Mouse (Mus musculus): ENCODE data around the gene Prph. TPM values are rescaled to one million over a fixed set of nuclear protein-coding genes. Genes with fewer than 3 reads are reported as not detected.
"Not testable (repeated sequence)": the region's sequence is repeated elsewhere in the genome, so short reads cannot be mapped to it uniquely, and the experiment has no call there.

Prph gene
- polyA plus RNA-seq, 1 experiment from 2014 or later = 0.07 TPM

DNA sequence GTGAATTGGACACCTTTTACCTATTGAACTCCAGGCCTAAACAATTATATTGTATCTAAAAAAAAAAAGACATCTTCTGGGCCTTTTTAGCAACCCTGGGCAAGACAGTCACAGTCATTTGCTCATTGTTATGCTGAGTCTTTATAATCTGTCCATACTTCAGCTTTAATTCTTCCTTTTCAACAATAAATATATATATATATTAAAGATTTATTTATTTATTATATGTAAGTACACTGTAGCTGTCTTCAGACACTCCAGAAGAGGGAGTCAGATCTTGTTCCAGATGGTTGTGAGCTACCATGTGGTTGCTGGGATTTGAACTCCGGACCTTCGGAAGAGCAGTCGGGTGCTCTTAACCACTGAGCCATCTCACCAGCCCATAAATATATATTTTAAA lies 21.0 kb downstream of the Prph start:
- not testable (repeated sequence) for H3K36me3 ChIP-seq (ENCODE audit: inconsistent target); H3K4me3 ChIP-seq (ENCODE audit: inconsistent target); H3K79me2 ChIP-seq (ENCODE audit: inconsistent target); H3K27ac ChIP-seq
- no CpG with 5 or more reads among the region's 3 CpGs for WGBS (ENCODE audit: missing documents)

- no peak overlapping the region for H3K27ac ChIP-seq
- H3K4me3 ChIP-seq (ENCODE audit: inconsistent target) = no peak overlapping the region
- no peaks in the 10 kb centered on the region for H3K36me3 ChIP-seq (ENCODE audit: inconsistent target)
- H3K79me2 ChIP-seq (ENCODE audit: inconsistent target) = peaks cover 8% of the 10 kb centered on the region; the same call in 1 of the 2 replicates
- 89% methylated on average over 15 of the region's 15 CpGs for WGBS (ENCODE audit: missing documents)
Observed at GRCm38 (mm10) chr15:99078181-99078910, 23.4 kb downstream of the Prph start.

GRCm38 (mm10) chr15:99079804-99080203 lies 24.8 kb downstream of the Prph start:
- Histone ChIP-seq H3K36me3 (ENCODE audit: inconsistent target) (no peaks in the 10 kb centered on the region), H3K4me3 (ENCODE audit: inconsistent target) (no peak overlapping the region), H3K79me2 (ENCODE audit: inconsistent target) (peaks cover 8% of the 10 kb centered on the region; the same call in 1 of the 2 replicates), H3K27ac (no peak overlapping the region)
- 73% methylated on average over 2 of the region's 3 CpGs for WGBS (ENCODE audit: missing documents)

DNA sequence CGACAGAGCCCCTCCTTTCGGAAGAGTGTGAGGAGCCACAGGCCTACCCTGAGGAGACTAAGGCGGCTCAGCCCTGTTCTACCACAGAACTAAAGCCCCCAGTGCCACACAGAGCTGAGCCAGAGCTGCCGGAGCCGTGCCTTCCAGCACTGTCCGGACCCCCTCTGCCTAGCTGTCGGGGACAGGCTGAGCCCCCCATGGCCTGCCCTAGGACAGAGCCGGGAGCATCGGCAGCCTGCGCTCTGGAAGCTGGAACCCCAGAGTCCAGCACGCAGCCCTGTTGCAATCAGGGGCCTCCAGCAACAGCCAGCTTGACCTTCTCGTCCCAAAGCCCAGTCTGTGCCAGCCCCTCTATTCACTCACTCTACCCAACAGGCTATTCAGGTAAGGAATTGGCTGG lies 27.3 kb downstream of the Prph start:
- Histone ChIP-seq H3K27ac (no peak overlapping the region), H3K36me3 (ENCODE audit: inconsistent target) (no peaks in the 10 kb centered on the region), H3K79me2 (ENCODE audit: inconsistent target) (no peaks in the 10 kb centered on the region), H3K4me3 (ENCODE audit: inconsistent target) (no peak overlapping the region)
- WGBS (ENCODE audit: missing documents) = 95% methylated on average over 12 of the region's 12 CpGs

GRCm38 (mm10) chr15:99082840-99083239 lies 27.9 kb downstream of the Prph start:
- no peak overlapping the region for H3K4me3 ChIP-seq (ENCODE audit: inconsistent target)
- H3K36me3 ChIP-seq (ENCODE audit: inconsistent target) = no peaks in the 10 kb centered on the region
- WGBS (ENCODE audit: missing documents) = 94% methylated on average over 16 of the region's 16 CpGs
- H3K27ac ChIP-seq = no peak overlapping the region
- no peaks in the 10 kb centered on the region for H3K79me2 ChIP-seq (ENCODE audit: inconsistent target)

DNA sequence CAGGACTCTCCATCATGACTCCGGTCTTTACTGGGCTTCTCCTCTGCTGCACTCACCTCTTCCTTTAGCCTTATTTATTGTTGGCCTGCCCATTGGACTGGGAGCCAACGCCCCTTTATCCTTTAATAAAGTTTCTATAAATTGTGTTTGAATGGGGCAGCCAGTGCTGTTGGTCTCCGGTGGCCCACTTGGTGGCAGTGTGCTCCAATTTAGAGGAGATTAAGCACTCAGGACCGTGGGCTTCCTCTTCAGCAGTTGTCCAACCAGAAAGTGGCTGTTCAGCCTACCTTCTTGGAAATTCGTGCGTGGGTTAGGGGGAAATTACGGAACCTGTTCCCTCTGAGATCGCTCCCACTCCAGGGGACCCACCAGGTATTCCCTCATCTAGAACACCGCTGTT lies 28.3 kb downstream of the Prph start:
- Histone ChIP-seq H3K27ac (no peak overlapping the region), H3K4me3 (ENCODE audit: inconsistent target) (no peak overlapping the region), H3K79me2 (ENCODE audit: inconsistent target) (no peaks in the 10 kb centered on the region), H3K36me3 (ENCODE audit: inconsistent target) (no peaks in the 10 kb centered on the region)
- WGBS (ENCODE audit: missing documents) = 68% methylated on average over 9 of the region's 9 CpGs

- Histone ChIP-seq H3K4me3 (ENCODE audit: inconsistent target) (no peak overlapping the region), H3K27ac (no peak overlapping the region), H3K36me3 (ENCODE audit: inconsistent target) (no peaks in the 10 kb centered on the region), H3K79me2 (ENCODE audit: inconsistent target) (no peaks in the 10 kb centered on the region)
- 46% methylated on average over 7 of the region's 11 CpGs for WGBS (ENCODE audit: missing documents)
Observed at GRCm38 (mm10) chr15:99083867-99084557, 29.0 kb downstream of the Prph start.

- 48% methylated on average over 18 of the region's 19 CpGs for WGBS (ENCODE audit: missing documents)
- H3K36me3 ChIP-seq (ENCODE audit: inconsistent target) = no peaks in the 10 kb centered on the region
- no peaks in the 10 kb centered on the region for H3K79me2 ChIP-seq (ENCODE audit: inconsistent target)
- no peak overlapping the region for H3K4me3 ChIP-seq (ENCODE audit: inconsistent target)
- H3K27ac ChIP-seq = no peak overlapping the region
Observed at GRCm38 (mm10) chr15:99084618-99085017, 29.6 kb downstream of the Prph start.

DNA sequence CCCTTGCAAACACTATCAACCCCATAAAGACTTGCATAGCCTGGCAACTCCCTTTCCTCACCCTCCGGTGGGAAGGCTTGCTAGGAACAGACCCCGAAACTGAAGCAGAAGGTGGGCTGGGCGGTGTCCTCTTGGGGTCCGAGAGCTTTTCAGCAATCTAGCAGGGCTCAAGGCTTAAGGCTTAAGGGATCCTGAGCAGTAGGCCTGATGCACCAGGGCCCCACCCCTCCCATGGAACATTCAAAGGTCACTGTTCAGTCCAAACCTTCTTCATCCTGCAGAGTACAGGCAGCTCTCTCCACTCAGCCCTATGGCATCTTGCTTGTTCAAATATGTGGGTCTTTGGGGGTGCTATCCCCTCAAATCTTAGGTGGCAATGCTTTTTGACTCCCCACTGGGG lies 31.0 kb downstream of the Prph start:
- H3K79me2 ChIP-seq (ENCODE audit: inconsistent target) = no peaks in the 10 kb centered on the region
- H3K4me3 ChIP-seq (ENCODE audit: inconsistent target) = no peak overlapping the region
- 98% methylated on average over 4 of the region's 4 CpGs for WGBS (ENCODE audit: missing documents)
- no peak overlapping the region for H3K27ac ChIP-seq
- no peaks in the 10 kb centered on the region for H3K36me3 ChIP-seq (ENCODE audit: inconsistent target)

GRCm38 (mm10) chr15:99087253-99088075 lies 32.5 kb downstream of the Prph start, which contains the start of gene C1ql4:
Gene C1ql4 (minus strand): TSS chr15:99087817.
- 20% methylated on average over 58 of the region's 60 CpGs for WGBS (ENCODE audit: missing documents)

DNA sequence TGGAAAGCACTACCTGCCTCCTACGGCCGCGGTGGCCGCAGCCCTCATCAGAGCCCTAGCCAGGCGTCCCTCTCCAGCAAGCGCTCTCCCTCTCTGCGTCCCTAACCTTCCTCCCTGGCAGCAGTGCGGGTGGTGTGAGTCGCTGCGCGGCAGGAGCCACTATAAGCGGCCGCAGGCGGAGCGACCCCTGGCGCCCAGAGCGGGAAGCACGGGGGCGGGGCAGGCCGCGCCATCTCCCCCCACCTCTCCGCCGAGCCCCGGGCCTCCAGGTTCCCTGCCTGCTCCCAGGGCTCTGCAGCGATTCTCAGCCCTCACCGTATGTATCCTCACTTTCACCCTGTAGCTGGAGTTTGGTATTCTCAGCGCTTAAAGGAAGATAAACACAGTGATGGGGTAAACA lies 33.3 kb downstream of the Prph start:
- under 1% methylated on average over 26 of the region's 27 CpGs for WGBS (ENCODE audit: missing documents)
- H3K36me3 ChIP-seq (ENCODE audit: inconsistent target) = no peaks in the 10 kb centered on the region
- H3K27ac ChIP-seq = no peak overlapping the region
- no peak overlapping the region for H3K4me3 ChIP-seq (ENCODE audit: inconsistent target)
- no peaks in the 10 kb centered on the region for H3K79me2 ChIP-seq (ENCODE audit: inconsistent target)

More at GRCm38 (mm10) chr15:99087253-99088075, 32.5 kb downstream of the Prph start, which contains the start of gene C1ql4:
- H3K79me2 ChIP-seq (ENCODE audit: inconsistent target) = no peaks in the 10 kb centered on the region
- H3K4me3 ChIP-seq (ENCODE audit: inconsistent target) = no peak within 1 kb of the TSS
- no peaks in the 10 kb centered on the region for H3K36me3 ChIP-seq (ENCODE audit: inconsistent target)
- no peak within 1 kb of the TSS for H3K27ac ChIP-seq

DNA sequence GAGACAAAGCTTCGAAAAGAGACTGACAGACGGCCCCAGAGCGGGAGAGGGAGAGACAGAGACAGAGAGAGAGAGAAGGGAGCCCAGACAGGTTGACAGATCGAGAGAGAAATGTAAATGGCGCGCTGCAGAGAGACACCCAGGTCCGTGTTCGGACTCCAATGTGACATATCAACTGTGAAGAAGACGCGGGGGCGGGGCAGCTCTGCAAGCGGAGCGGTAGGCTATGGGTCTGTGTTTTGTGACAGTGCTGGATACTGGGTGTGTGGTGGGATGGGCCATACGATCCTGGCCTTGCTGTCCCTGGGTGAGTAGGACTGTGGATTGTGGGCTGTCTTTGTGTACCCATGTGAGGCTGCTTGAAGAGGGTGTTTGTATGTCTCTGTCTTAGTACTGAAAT lies 34.1 kb downstream of the Prph start:
- 55% methylated on average over 14 of the region's 14 CpGs for WGBS (ENCODE audit: missing documents)

GRCm38 (mm10) chr15:99092870-99093269 lies 37.9 kb downstream of the Prph start, which contains the start of gene Dnajc22:
Gene Dnajc22 (plus strand): TSS chr15:99093170.
- Histone ChIP-seq H3K27ac (no peak within 1 kb of the TSS), H3K79me2 (ENCODE audit: inconsistent target) (no peaks in the 10 kb centered on the region), H3K36me3 (ENCODE audit: inconsistent target) (no peaks in the 10 kb centered on the region), H3K4me3 (ENCODE audit: inconsistent target) (peak within 1 kb of the TSS; percentile 18; the same call in 1 of the 2 replicates)
- 84% methylated on average over 8 of the region's 8 CpGs for WGBS (ENCODE audit: missing documents)

More for the DNA sequence above, 34.1 kb downstream of the Prph start:
- no peaks in the 10 kb centered on the region for H3K36me3 ChIP-seq (ENCODE audit: inconsistent target)
- H3K79me2 ChIP-seq (ENCODE audit: inconsistent target) = no peaks in the 10 kb centered on the region
- H3K4me3 ChIP-seq (ENCODE audit: inconsistent target) = no peak overlapping the region
- no peak overlapping the region for H3K27ac ChIP-seq

Data from macrophage (primary cell).